Mouse (Mus musculus) layer of hippocampus, adult 9-11 months (tissue): ENCODE measurements at regions not wholly inside any gene's neighbourhood (a gene's known extent, or its start where the extent isn't known, plus 50 kb on each side); places are given as distances from the start of the nearest gene placed in this dataset.

Experiments
- DNase-seq: peaks from one replicate; pipeline ENCODE4 v3.0.0; 2022

GRCm38 (mm10) chr12:85527011-85527410, 53.3 kb downstream of the Fos start:
- DNase-seq: no peak

- DNase-seq: no peak
Observed at GRCm38 (mm10) chr12:85531638-85532037, 57.9 kb downstream of the Fos start.

- no peak for DNase-seq
Observed at GRCm38 (mm10) chr12:85532221-85532612, 58.5 kb downstream of the Fos start.

- DNase-seq: peak; percentile 64
Observed at GRCm38 (mm10) chr12:85532613-85533460, 59.1 kb downstream of the Fos start.

GRCm38 (mm10) chr12:85533603-85534002, 59.9 kb downstream of the Fos start:
- no peak for DNase-seq

GRCm38 (mm10) chr12:85539423-85539822, 59.4 kb upstream of the Jdp2 start:
- DNase-seq: no peak

- DNase-seq: peak; percentile 62
Observed at GRCm38 (mm10) chr12:85541153-85541552, 57.7 kb upstream of the Jdp2 start.

- DNase-seq: no peak
Observed at GRCm38 (mm10) chr12:85542881-85543280, 55.9 kb upstream of the Jdp2 start.

- no peak for DNase-seq
Observed at GRCm38 (mm10) chr12:85543520-85543919, 55.3 kb upstream of the Jdp2 start.

- DNase-seq: no peak
Observed at GRCm38 (mm10) chr12:85544801-85545200, 54.0 kb upstream of the Jdp2 start.

GRCm38 (mm10) chr12:85545718-85546117, 53.1 kb upstream of the Jdp2 start:
- no peak for DNase-seq

- DNase-seq: no peak
Observed at GRCm38 (mm10) chr12:85548076-85548475, 50.8 kb upstream of the Jdp2 start.
